Mouse (Mus musculus): ENCODE measurements around the gene Abhd4. TPM values are rescaled to one million over a fixed set of nuclear protein-coding genes. Genes with fewer than 3 reads are reported as not detected.
"Not testable (repeated sequence)": the region's sequence is repeated elsewhere in the genome, so short reads cannot be mapped to it uniquely, and the experiment has no call there.

Abhd4 gene
- polyA plus RNA-seq, 1 experiment: 57.3 TPM

- no peak for DNase-seq (ENCODE audit: extremely low spot score in 1 of 2, low spot score in 1 of 2)
Observed at GRCm38 (mm10) chr14:54222289-54222727, 31.7 kb upstream of the Abhd4 start.

- no peak for DNase-seq (ENCODE audit: extremely low spot score in 1 of 2, low spot score in 1 of 2)
Observed at GRCm38 (mm10) chr14:54223315-54224063, 30.5 kb upstream of the Abhd4 start.

GRCm38 (mm10) chr14:54224064-54224417, 29.9 kb upstream of the Abhd4 start:
- DNase-seq (ENCODE audit: extremely low spot score in 1 of 2, low spot score in 1 of 2): no peak

DNA sequence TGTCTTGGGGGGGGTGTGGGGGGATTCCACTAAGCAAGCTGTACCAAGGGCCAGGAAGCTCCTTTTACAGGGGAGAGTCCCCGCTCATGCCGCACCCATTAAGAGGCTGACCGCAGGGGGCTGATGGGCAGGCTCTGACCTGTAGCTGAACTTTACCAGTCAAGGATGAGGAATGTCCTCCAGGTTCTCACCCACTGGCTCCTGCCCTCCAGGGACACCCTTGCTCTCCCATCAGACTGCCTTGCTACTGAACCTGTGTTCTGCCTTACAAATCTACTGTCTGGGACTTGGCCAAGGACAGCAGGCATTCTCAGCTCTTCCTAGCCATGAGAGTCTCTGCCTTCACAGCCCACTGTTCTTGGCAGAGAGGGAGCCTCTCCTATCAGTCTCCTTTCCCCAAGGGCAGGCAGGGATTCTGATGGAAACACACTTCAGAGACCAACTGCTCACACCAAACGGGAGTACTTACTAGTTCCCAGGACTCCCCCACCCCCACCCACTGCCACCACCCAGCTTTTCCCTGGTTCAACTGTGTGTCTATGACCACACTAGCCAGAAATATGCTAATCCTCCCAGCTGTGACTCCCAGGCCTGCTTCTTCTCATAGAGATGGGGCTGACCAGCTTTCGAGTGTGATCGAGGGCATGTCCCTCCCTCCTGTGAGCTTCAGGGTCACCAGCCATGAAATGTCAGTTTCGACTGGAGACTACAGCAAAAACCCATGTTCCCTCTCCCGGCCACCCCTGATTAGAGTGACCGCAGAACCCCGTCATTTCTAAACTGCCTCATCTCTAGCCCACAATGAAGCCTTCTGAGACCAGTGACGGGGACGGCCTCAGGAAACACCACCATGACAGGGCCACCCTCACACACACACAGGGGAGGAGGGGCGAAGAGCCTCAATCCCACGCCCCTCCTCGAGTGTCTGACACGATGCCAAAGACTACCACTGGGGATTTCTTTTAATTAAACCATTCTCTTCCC, 29.2 kb upstream of the Abhd4 start:
- DNase-seq (ENCODE audit: extremely low spot score in 1 of 2, low spot score in 1 of 2): no peak

- no peak for DNase-seq (ENCODE audit: extremely low spot score in 1 of 2, low spot score in 1 of 2)
Observed at GRCm38 (mm10) chr14:54225725-54226124, 28.3 kb upstream of the Abhd4 start.

GRCm38 (mm10) chr14:54226911-54227811, 26.8 kb upstream of the Abhd4 start:
- DNase-seq (ENCODE audit: extremely low spot score in 1 of 2, low spot score in 1 of 2): no peak

- peak in 1 of 2 experiments; percentile 72 for DNase-seq (ENCODE audit: extremely low spot score in 1 of 2, low spot score in 1 of 2)
Observed at GRCm38 (mm10) chr14:54227911-54228451, 26.0 kb upstream of the Abhd4 start.

- DNase-seq (ENCODE audit: extremely low spot score in 1 of 2, low spot score in 1 of 2): no peak
Observed at GRCm38 (mm10) chr14:54228501-54228900, 25.5 kb upstream of the Abhd4 start.

- no peak for DNase-seq (ENCODE audit: extremely low spot score in 1 of 2, low spot score in 1 of 2)
Observed at GRCm38 (mm10) chr14:54228933-54229713, 24.9 kb upstream of the Abhd4 start.

DNA sequence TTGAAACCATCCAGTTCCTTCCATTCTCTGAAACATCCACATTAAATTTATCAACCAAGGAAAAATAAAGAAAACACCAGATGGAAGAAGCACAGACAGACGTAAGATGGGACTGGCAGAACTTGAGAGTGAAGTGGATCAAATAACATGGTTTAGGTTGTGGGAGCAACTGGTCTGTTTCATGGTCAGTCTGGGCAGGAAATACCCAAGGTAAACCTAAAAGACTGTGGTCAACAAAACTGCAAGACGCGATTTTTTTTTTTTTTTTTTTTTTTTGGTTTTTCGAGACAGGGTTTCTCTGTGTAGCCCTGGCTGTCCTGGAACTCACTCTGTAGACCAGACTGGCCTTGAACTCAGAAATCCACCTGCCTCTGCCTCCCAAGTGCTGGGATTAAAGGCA, 24.1 kb upstream of the Abhd4 start:
- DNase-seq (ENCODE audit: extremely low spot score in 1 of 2, low spot score in 1 of 2): not testable (repeated sequence)

- no peak for DNase-seq (ENCODE audit: extremely low spot score in 1 of 2, low spot score in 1 of 2)
Observed at GRCm38 (mm10) chr14:54230638-54231150, 23.3 kb upstream of the Abhd4 start.

- DNase-seq (ENCODE audit: extremely low spot score in 1 of 2, low spot score in 1 of 2): no peak
Observed at GRCm38 (mm10) chr14:54231176-54231956, 22.6 kb upstream of the Abhd4 start.

DNA sequence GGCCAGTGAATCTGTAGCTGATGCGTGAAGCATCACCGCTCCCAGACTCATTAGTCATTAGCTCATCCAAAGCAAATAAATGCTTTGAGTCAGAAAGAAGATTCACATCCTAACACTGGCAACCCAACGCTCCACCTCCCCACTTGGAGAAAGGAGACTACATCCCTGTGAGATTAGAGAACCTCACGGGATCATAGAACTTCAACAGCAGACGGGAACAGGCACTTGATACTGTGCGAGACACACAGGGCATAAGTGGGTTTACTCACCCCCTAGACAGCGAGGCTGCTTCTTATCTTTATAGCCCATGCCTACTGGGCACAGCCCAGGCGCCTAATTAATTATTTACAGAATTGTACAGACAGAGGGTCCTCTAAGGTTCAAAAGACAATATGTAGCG, 21.8 kb upstream of the Abhd4 start:
- DNase-seq (ENCODE audit: extremely low spot score in 1 of 2, low spot score in 1 of 2): no peak

GRCm38 (mm10) chr14:54232811-54233558, 21.0 kb upstream of the Abhd4 start:
- DNase-seq (ENCODE audit: extremely low spot score in 1 of 2, low spot score in 1 of 2): peak in 1 of 2 experiments; percentile 45

- no peak for DNase-seq (ENCODE audit: extremely low spot score in 1 of 2, low spot score in 1 of 2)
Observed at GRCm38 (mm10) chr14:54233559-54234143, 20.3 kb upstream of the Abhd4 start.

- DNase-seq (ENCODE audit: extremely low spot score in 1 of 2, low spot score in 1 of 2): no peak
Observed at GRCm38 (mm10) chr14:54234231-54235040, 19.6 kb upstream of the Abhd4 start.
